Mouse (Mus musculus): ENCODE measurements around the gene Gm20388.

GRCm38 (mm10) chr8:122291549-122291948 is 2380.9 kb downstream of the Gm20388 start:
- TF ChIP-seq CTCF (IDR thresholded peaks at IDR 0.05; ENCODE audit: borderline replicate concordance, insufficient read depth, low read depth, low read length) (no peak), POLR2A (IDR thresholded peaks at IDR 0.05; ENCODE audit: borderline replicate concordance, insufficient read depth, low read length) (no peak)
